Mouse (Mus musculus) myocyte (in vitro differentiated cells): ENCODE data around the gene Gm9936. TPM values are rescaled to one million over a fixed set of nuclear protein-coding genes. Genes with fewer than 3 reads are reported as not detected.

Experiments
- H3K27me3 ChIP-seq: one replicate; pipeline ENCODE4 v1.6.1; 2011; ENCODE audit not compliant: control insufficient read depth, insufficient read depth, insufficient read length
- H3K36me3 ChIP-seq: one replicate; pipeline ENCODE4 v1.6.1; 2011; ENCODE audit not compliant: control insufficient read depth, insufficient read depth
- H3K4me2 ChIP-seq: one replicate; pipeline ENCODE4 v1.6.1; 2011; ENCODE audit warnings: low read depth, control low read depth
- H3K4me3 ChIP-seq: one replicate; pipeline ENCODE4 v1.5.1; 2011; ENCODE audit warnings: mild to moderate bottlenecking, control low read depth, moderate library complexity
- H3K79me2 ChIP-seq: one replicate; pipeline ENCODE4 v1.6.1; 2011; ENCODE audit not compliant: control insufficient read depth, insufficient read depth
- H3ac ChIP-seq: one replicate; pipeline ENCODE4 v1.6.1; 2011; ENCODE audit not compliant: control insufficient read depth, insufficient read length
- CEBPB ChIP-seq: IDR thresholded peaks from 2 replicates; pipeline ENCODE4 v1.6.1; 2011; ENCODE audit warnings: mild to moderate bottlenecking, moderate library complexity; ENCODE audit not compliant: poor library complexity, insufficient read depth, severe bottlenecking
- E2F4 ChIP-seq: IDR thresholded peaks from one replicate; pipeline ENCODE4 v1.6.1; 2011; ENCODE audit warnings: mild to moderate bottlenecking, control low read depth, moderate library complexity; ENCODE audit not compliant: insufficient read depth
- MAX ChIP-seq: IDR thresholded peaks from one replicate; pipeline ENCODE4 v1.6.1; 2011; ENCODE audit warnings: low read depth, mild to moderate bottlenecking, control low read depth
- MYOD1 ChIP-seq, 3 experiments: IDR thresholded peaks; one replicate each; pipeline ENCODE4 v1.6.1; 2011; ENCODE audit warnings: control low read depth in 2 of 3, low read depth in 2 of 3, mild to moderate bottlenecking in 2 of 3, moderate library complexity in 1 of 3; ENCODE audit not compliant: insufficient read length in 2 of 3, control insufficient read depth in 1 of 3
- MYOG ChIP-seq, 3 experiments: IDR thresholded peaks; one replicate each; pipeline ENCODE4 v1.6.1; 2011; ENCODE audit warnings: control low read depth in 2 of 3, low read depth in 2 of 3, mild to moderate bottlenecking in 2 of 3; ENCODE audit not compliant: insufficient read length in 2 of 3, control insufficient read depth in 1 of 3, insufficient read depth in 1 of 3
- POLR2A ChIP-seq: IDR thresholded peaks from one replicate; pipeline ENCODE4 v1.6.1; 2011; ENCODE audit warnings: low read depth, mild to moderate bottlenecking, control low read depth, moderate library complexity; ENCODE audit not compliant: insufficient read length
- POLR2AphosphoS2 ChIP-seq: IDR thresholded peaks from one replicate; pipeline ENCODE4 v1.6.1; 2011; ENCODE audit warnings: low read depth, control low read depth; ENCODE audit not compliant: insufficient read length
- REST ChIP-seq: IDR thresholded peaks from one replicate; pipeline ENCODE4 v1.6.1; 2011; ENCODE audit warnings: mild to moderate bottlenecking, control low read depth, moderate library complexity; ENCODE audit not compliant: insufficient read depth, insufficient read length
- SRF ChIP-seq: IDR thresholded peaks from one replicate; pipeline ENCODE4 v1.6.1; 2011; ENCODE audit warnings: low read depth; ENCODE audit not compliant: control insufficient read depth, insufficient read length
- TCF12 ChIP-seq: IDR thresholded peaks from one replicate; pipeline ENCODE4 v1.6.1; 2011; ENCODE audit warnings: mild to moderate bottlenecking, control low read depth; ENCODE audit not compliant: poor library complexity, insufficient read depth, severe bottlenecking
- TCF3 ChIP-seq: IDR thresholded peaks from one replicate; pipeline ENCODE4 v1.6.1; 2011; ENCODE audit warnings: low read depth, control low read depth; ENCODE audit not compliant: insufficient read length
- USF1 ChIP-seq: IDR thresholded peaks from one replicate; pipeline ENCODE4 v1.6.1; 2011; ENCODE audit warnings: low read depth, mild to moderate bottlenecking, control low read depth, moderate library complexity
- polyA plus RNA-seq: library from polyadenylated mRNA; unstranded; fragments of >200 nt; fragmentation: generic; extraction: Trizol; gene quantifications from one replicate; pipeline ENCODE4 v1.2.1, GENCODE M21; 2012; ENCODE audit warnings: missing spikeins

Gene Gm9936
- 0.25 TPM for polyA plus RNA-seq

GRCm38 (mm10) chr5:114858582-114858981, at the start of gene Gm9936:
Gene Gm9936, minus strand, starts transcription at chr5:114858682.
- Histone ChIP-seq H3K4me2 (peak within 1 kb of the TSS; percentile 68), H3K36me3 (no peaks in the 10 kb centered on the region), H3K4me3 (no peak within 1 kb of the TSS), H3ac (no peak within 1 kb of the TSS), H3K79me2 (no peaks in the 10 kb centered on the region), H3K27me3 (peaks cover 5% of the 10 kb centered on the region)
- TF ChIP-seq E2F4 (no peak), POLR2AphosphoS2 (no peak), REST (no peak), TCF3 (no peak), MYOG (IDR thresholded peaks at IDR 0.05; ENCODE audit: control insufficient read depth in 1 of 3, insufficient read depth in 1 of 3, insufficient read length in 2 of 3, low read depth in 2 of 3) (no peak), USF1 (no peak), MYOD1 (IDR thresholded peaks at IDR 0.05; ENCODE audit: control insufficient read depth in 1 of 3, insufficient read length in 2 of 3, low read depth in 2 of 3) (no peak), POLR2A (no peak)

DNA sequence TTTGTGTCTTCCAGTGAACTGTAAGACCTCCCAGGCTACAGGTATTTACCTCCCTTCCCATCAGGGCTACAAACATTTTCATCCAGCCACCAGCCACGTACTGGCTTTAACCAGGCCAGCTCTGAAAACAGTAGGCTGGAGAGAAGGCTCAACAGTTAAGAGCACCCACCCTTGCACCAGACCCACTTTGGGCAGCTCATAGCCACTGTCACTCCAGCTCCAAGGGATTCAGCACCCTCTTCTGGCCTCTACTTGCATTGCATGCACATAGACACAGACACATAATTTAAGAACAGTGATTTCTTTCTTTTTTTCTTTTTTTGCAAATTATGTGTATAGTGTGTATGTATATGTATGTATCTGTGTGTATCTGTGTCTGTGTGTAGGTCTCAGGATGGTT, 43.9 kb upstream of the Gm9936 start:
- H3K36me3 ChIP-seq, result no peaks in the 10 kb centered on the region
- no peak overlapping the region for H3K4me2 ChIP-seq
- H3K4me3 ChIP-seq, result no peak overlapping the region
- H3K27me3 ChIP-seq, result no peaks in the 10 kb centered on the region
- no peak overlapping the region for H3ac ChIP-seq
- no peak for TF ChIP-seq POLR2A
- H3K79me2 ChIP-seq, result no peaks in the 10 kb centered on the region

GRCm38 (mm10) chr5:114898857-114899256, 40.4 kb upstream of the Gm9936 start:
- Histone ChIP-seq H3K4me2 (no peak overlapping the region), H3ac (no peak overlapping the region), H3K27me3 (no peaks in the 10 kb centered on the region), H3K79me2 (no peaks in the 10 kb centered on the region), H3K36me3 (no peaks in the 10 kb centered on the region), H3K4me3 (no peak overlapping the region)
- TF ChIP-seq E2F4 (no peak), TCF12 (no peak), TCF3 (no peak), USF1 (no peak), CEBPB (no peak), POLR2A (no peak), POLR2AphosphoS2 (no peak), SRF (no peak), MAX (no peak), MYOD1 (IDR thresholded peaks at IDR 0.05; ENCODE audit: control insufficient read depth in 1 of 3, insufficient read length in 2 of 3, low read depth in 2 of 3) (no peak), MYOG (IDR thresholded peaks at IDR 0.05; ENCODE audit: control insufficient read depth in 1 of 3, insufficient read depth in 1 of 3, insufficient read length in 2 of 3, low read depth in 2 of 3) (no peak), REST (no peak)

GRCm38 (mm10) chr5:114897374-114897793, 38.9 kb upstream of the Gm9936 start:
- Histone ChIP-seq H3K36me3 (no peaks in the 10 kb centered on the region), H3K27me3 (no peaks in the 10 kb centered on the region), H3K4me3 (peak overlapping the region; percentile 6), H3K79me2 (no peaks in the 10 kb centered on the region), H3ac (no peak overlapping the region), H3K4me2 (peak overlapping the region; percentile 72)
- TF ChIP-seq POLR2AphosphoS2, result no peak
- no peak for TF ChIP-seq SRF

DNA sequence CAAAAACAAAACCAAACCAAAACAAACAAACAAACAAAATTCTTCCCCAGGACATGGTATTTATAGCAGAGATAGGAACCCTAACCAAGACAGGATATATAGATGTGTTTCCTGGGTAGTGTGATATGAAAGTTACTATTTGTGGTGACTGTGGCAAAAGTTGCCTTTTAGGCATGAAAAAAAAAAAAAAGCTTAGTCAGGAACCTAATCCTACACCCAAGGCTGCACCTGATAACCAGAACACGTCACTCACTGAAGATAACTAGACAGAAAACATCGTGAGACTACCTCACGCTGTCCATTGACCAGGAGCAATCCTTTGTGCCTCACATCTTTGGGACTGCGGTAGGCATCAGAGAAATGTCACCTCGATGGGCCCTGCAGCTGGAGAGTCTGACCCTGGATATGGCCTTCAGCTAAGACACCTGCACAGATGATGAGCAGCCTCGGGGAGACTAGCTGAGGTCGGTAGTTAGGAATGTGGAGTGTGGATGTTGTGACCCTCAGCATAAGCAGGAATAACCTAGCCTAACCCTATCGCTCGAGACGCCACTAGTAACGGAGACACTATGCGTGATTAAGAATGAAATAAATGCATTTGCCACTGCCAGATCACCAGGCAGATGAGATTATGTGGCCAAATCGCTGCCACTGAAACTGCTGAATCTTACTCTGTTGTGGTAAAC, 38.3 kb upstream of the Gm9936 start, which contains the start of gene Oasl2:
Oasl2 (plus strand) TSS at position 249 of the 686 bp plus-strand sequence.
- H3K27me3 ChIP-seq, result no peaks in the 10 kb centered on the region
- no peaks in the 10 kb centered on the region for H3K36me3 ChIP-seq
- TF ChIP-seq TCF12, result no peak
- TF ChIP-seq SRF, result no peak
- TF ChIP-seq E2F4, result no peak
- H3K4me3 ChIP-seq, result peak within 1 kb of the TSS; percentile 6
- no peaks in the 10 kb centered on the region for H3K79me2 ChIP-seq
- peak within 1 kb of the TSS; percentile 72 for H3K4me2 ChIP-seq
- no peak within 1 kb of the TSS for H3ac ChIP-seq

DNA sequence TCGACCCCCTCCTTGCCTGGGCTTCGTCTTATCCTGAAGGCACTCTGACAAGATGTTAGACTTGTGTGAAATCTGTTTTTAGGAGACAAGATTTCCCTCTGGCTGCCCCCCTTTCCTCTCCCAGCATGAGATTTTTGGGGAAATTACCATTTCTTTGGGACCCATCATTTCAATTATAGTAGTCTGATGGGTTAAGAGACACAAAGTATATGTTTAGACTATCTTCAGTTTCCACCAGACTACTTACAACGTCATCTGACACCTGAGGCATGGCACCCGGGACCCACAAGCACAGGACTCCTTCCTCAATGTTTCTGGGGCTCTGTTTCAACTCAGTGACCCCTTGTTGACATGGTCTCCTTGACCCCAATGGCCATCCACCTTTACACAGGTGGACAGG, 37.1 kb upstream of the Gm9936 start:
- TF ChIP-seq REST (no peak), USF1 (no peak), MYOG (IDR thresholded peaks at IDR 0.05; ENCODE audit: control insufficient read depth in 1 of 3, insufficient read depth in 1 of 3, insufficient read length in 2 of 3, low read depth in 2 of 3) (no peak), MAX (no peak), MYOD1 (IDR thresholded peaks at IDR 0.05; ENCODE audit: control insufficient read depth in 1 of 3, insufficient read length in 2 of 3, low read depth in 2 of 3) (no peak), TCF3 (no peak), POLR2AphosphoS2 (no peak), POLR2A (no peak)
- H3K4me2 ChIP-seq, result no peak overlapping the region
- H3K27me3 ChIP-seq, result no peaks in the 10 kb centered on the region
- no peaks in the 10 kb centered on the region for H3K79me2 ChIP-seq
- no peak overlapping the region for H3K4me3 ChIP-seq
- no peak overlapping the region for H3ac ChIP-seq
- H3K36me3 ChIP-seq, result no peaks in the 10 kb centered on the region
